Mouse (Mus musculus) gastrocnemius, postnatal 4 days (tissue): ENCODE measurements around the gene Rph3al. TPM values are rescaled to one million over a fixed set of nuclear protein-coding genes. Genes with fewer than 3 reads are reported as not detected.

Source experiments
- DNase-seq, 2 experiments: peaks; one replicate each; pipeline ENCODE4 v3.0.0; 2021 to 2022; ENCODE audit warnings: low spot score in 2 of 2, mixed read lengths in 2 of 2
- total RNA-seq, 2 experiments: library from RNA; stranded (reverse); gene quantifications; 2 replicates each; pipeline ENCODE4 v1.2.3; 2021

Rph3al gene
- total RNA-seq, 2 experiments from 2014 or later: 5.4 to 7.6 TPM

GRCm38 (mm10) chr11:75951895-75952294, 13.7 kb upstream of the Rph3al start:
- no peak for DNase-seq

DNA sequence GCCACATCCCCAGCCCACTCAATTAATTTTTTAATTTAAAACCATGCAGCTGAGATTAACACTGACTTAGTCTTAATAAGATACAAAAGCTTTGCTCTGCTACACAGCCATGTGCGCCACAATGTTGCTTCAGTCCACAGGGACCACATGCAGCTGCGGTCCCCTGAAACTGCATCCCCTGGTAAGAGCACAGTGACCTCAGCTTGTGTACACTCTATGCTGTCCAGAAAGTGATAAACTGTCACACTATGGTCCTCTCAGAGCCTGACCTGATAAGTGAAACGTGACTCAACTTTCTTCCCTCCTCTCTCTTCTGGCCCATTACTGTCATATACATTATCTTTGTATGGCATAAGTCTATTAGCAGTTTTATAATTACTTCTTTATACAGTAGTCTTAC, 12.2 kb upstream of the Rph3al start:
- no peak for DNase-seq

- DNase-seq: no peak
Observed at GRCm38 (mm10) chr11:75948789-75949188, 10.6 kb upstream of the Rph3al start.

- no peak for DNase-seq
Observed at GRCm38 (mm10) chr11:75947223-75947622, 9.0 kb upstream of the Rph3al start.

GRCm38 (mm10) chr11:75945805-75946450, 7.7 kb upstream of the Rph3al start:
- DNase-seq: no peak

DNA sequence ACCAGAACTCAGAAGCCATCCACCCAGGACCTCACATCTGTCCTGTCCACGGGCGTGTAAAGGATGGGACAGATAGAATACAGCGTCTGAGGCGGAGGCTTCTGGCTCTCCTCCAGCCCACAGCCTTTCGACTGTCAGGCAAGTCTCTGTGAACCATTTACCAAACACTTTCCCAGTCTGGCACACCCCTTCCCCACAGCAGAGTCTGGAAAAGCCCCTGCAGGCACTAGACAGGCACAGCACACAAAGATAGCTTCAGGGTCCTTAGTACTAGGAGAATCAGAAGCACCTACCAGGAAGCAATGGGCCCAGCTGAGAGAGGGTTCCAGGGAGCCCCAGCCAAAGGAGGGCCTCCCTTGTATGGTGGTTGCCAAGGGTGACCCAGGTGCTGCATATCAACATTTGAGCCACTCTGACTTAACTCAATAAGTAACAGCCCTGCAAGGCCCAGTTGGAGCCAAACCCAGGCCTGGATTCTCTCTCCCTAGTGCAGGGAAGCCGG, 808 bp downstream of the Rph3al start:
- peak in 1 of 2 experiments; percentile 36 for DNase-seq

DNA sequence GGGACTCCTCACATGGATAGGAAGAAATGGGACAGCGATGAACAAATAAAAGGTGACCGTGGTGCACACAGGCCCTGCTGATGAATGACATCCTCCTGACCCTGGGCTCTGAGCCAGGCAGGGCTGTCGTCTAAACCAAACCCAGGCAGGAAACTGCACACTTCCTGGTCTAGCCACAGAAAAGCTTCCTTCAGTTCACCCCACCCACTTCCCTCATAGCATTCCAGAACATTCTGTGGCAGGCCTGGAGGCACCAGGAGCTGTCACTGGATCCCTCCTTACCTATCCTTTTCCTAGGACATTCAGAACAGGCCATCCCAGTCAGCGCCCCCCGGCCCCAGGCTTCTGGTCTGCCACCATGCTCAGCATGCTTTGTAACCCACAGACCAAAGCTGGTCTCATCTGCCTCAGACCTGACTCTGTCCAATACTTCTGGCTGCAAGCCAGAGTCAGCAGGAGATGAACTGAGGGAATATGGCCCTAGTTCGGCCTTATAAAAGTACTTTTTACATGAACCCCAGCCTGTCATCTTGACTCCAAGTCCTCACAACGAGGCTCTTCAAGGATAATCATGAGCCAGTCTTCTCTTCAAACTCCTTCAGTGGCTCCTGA, 2.3 kb downstream of the Rph3al start:
- peak in 1 of 2 experiments; percentile 42 for DNase-seq

GRCm38 (mm10) chr11:75934425-75934824, 3.8 kb downstream of the Rph3al start:
- no peak for DNase-seq

DNA sequence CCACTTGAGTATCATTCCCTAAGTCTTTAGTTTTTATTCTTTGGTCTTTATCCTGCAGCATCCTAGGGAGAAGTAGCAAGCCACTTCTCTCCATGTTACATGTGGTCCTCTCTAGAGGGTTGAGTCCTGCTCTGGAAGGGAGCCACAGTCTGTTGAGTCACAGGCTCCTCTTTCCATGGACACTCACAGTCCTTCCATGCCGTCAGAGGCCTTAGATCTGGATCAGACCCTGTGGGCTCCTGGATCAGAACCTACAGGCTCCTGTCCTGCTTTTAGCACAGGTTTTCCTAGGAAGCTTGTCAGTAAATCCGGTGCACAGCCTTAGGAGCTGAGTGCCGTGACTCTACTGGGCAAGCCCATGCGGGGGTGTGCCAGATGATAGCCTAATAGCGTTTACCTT, 4.9 kb downstream of the Rph3al start:
- DNase-seq: no peak

DNA sequence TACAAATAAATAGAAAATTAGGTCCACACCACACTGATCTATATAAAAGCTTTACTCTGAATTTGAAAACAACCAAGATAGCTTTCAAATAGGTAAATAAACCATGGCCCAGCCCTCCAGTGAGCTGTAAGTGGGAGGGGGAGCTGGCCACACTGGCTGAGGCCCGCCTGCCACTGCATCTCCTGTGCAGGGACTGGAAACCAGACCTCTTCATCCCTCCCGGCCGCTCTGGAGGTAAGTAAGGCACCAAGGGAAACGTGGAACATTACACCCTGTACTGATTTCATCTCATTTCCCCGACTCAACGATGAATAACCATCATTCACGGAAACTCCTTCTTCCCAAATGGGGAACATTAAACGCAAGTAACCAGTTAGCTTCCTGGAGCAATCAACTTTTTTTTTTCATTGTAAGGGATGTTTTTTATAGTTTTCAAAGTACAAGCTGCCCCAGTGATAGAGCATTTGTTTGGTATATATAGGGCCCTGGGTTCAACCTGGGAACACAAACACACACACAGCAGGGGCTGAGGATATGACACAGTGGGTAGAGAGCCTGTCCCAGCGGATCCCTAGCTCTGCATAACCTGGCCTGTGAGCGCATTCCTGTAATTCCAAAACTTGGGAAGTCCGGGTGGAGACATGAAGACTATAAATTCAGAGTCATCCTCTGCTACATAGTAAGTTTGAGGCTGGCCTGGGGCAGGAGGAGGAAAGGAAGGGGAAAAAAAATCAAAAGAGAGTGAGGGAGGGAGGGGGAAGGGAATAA, 7.1 kb downstream of the Rph3al start:
- DNase-seq: no peak

DNA sequence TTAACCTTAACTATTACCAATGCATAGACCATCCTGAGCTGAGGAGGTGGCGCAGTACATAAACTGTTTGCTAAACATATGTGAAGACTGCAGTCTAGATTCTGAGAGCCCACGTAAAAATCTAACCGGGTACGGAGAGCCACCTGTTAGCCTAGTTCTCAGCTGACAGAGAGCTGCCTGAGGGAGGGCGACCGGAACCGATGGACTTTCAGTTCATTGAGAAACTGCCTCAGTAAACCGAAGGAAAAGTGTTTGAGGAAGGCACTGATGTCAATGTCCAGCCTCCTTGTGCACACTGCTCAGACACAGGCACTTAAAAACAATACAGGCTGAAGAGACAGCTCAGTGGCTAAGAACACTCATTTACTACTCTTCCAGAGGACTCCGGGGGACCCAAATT, 8.0 kb downstream of the Rph3al start:
- no peak for DNase-seq

DNA sequence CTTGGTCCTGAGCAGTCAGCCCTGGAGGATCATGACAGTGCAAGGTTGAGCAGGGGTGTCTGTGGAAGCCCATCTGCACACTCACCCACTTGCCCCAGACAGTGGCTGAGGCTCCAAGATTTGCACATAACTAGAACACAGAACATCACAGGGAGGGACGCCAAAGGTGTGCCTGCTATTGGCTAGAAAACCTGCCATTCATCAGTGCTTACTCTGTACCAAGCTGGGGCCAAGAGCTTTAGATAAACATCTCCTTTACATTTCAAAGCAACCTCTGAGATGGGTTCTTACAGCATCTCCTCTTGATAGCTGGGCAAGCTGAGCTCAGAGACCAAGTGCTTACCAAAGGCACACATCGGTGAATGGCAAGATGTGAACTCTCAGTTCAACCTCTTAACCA, 10.3 kb downstream of the Rph3al start:
- DNase-seq: no peak

DNA sequence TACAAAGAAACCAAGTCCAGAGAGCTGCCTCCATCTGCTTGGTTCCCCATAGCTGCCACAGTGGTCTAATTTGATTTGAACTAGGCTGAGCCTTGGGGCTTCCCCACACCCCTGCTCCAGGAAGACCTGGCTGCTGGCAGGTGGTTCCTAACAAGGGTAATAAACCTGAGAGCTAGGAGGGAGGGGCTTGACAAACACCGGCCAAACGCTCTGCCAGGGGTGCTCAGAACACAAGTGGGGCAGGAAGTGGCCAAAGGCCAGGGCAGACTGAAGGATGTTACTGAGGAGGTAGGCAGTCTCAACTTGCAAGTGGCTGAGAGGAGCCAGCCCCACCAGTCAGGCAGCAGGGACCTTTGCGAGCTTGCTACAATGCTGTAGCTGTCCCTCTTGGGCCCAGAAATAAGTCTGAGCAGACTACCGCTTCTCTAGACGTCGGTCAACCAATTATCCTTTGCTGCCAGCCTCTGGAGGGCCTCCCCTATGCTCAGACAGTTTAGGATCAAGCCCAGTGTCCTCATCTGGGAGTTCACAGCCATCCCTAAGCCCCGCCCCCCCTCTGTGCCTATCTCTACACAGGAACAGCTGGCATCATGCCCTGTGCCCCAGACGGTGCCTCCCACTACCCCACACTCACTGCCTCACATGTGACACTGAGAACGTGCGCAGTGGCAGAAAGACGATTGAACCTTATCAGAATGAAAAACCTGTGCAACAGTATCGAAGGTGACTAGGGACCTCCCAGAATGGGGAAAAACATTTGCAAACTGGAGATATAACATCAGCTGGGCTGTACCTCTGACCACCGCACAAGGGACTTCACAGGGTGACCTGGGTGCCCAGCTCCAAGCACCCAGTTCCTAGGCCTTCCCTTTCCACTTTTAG, 11.6 kb downstream of the Rph3al start:
- DNase-seq: peak in 1 of 2 experiments; percentile 35

GRCm38 (mm10) chr11:75925801-75926200, 12.4 kb downstream of the Rph3al start:
- no peak for DNase-seq

DNA sequence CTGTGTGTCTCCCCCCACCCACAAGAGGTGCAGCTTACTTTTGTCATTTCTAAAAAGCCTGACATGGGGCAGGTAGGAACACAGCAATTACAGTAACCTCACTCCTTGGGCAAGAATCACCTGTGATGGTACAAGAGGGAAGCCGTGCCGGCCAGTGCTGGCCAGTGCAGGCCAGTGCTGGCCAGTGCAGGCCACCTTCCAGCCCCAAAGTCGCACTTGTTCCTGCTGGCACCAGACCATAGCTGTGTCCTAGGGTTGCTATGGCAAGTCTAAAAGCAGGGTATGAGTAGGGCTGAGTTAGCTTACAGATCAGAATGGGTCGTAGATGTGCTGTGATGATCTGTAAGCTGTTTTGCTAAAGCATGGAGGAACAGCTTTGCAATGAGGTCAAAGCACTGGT, 15.5 kb downstream of the Rph3al start:
- DNase-seq: no peak

- no peak for DNase-seq
Observed at GRCm38 (mm10) chr11:75919139-75919538, 19.1 kb downstream of the Rph3al start.

DNA sequence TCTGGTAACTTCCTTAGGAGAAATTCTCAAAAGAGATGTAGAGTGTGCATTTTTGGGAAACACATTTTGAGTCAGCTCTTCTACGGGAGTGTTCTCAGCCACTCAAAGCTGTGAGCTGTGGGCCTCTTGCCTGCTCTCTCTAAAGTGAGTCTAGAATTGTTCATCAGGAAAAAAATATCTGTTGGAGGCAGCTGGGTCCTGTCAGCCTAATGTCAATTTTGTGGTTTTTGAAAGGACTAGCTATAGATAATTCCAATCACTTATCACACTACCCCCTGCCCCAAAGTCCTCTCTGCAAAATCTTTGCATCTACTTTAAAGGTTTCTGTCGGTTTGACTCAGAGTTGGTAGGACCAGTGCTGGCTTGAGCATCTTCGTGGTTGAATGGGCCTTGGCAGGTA, 20.9 kb downstream of the Rph3al start:
- DNase-seq: no peak

DNA sequence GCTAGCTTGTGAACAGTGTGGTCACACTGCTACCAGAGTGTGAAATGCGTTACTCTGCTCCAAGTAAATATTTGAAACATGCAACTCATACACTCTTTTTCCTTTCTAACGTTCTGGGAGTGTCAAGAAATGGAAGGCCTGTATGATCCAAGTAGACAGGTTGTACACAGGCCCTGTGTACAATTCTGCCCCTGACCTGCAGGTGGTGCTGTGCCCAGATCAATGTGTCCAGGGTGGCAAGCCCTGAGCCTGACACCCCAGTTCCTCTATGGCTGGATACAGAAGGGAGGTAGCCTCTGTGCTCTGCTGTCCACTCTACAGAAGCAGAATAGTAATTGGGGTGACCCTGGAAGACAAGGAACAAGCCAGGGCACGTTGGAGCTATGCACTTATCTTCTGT, 24.3 kb downstream of the Rph3al start:
- DNase-seq: no peak

- peak; percentile 46 to 70 for DNase-seq
Observed at GRCm38 (mm10) chr11:75912944-75913657, 25.1 kb downstream of the Rph3al start.

DNA sequence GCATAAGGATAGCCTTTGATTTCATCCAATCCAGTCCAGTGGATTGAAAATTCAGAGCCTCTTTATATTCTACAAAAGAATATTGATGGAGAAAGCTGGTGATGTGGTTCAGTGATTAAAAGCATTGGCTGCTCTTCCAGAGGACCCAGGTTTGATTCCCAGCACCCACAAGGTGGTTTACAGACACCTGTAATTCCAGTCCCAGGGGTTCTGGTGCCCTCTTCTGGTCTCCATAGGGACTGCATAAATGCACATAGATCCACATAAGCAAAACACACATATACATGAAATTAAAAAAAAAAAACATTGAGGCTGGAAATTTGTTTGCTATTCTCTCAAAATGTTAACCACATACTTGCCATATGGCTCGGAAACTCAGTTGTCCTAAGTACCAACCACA, 26.3 kb downstream of the Rph3al start:
- DNase-seq: no peak
